Mouse (Mus musculus) C2C12 (cell line): ENCODE results near the gene Ndufa3.

Source experiments
- CTCF ChIP-seq: IDR thresholded peaks from one replicate; pipeline ENCODE4 v1.5.1; 2011; ENCODE audit not compliant: control insufficient read depth, insufficient read depth, insufficient read length
- MYOD1 ChIP-seq: IDR thresholded peaks from one replicate; pipeline ENCODE4 v1.6.1; 2011; ENCODE audit warnings: low read depth; ENCODE audit not compliant: control insufficient read depth, insufficient read length

DNA sequence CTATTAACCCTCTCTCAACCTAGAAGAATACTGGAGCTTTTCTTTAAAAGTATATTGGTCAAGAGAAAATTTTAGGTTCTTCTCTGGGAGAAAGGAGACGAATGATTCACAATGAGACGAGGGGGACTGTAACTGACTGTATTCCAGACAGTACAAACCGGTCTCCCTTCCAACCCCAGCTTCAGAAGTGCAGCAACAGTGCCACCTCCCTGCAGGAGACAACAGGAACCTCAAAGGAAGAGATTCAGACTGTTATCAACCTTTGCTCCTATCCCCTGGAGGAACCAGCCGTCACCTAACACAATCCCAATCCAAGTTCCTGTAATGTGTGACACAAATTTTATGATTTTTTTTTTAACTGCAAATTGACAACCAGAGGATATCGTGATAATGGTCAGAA, 43.0 kb upstream of the Ndufa3 start:
- TF ChIP-seq CTCF (no peak), MYOD1 (no peak)
